Mouse (Mus musculus): Measurements from ENCODE around the gene Mymk. TPM values are rescaled to one million over a fixed set of nuclear protein-coding genes. Genes with fewer than 3 reads are reported as not detected.

Mymk gene
- polyA plus RNA-seq, 1 experiment = not detected

DNA sequence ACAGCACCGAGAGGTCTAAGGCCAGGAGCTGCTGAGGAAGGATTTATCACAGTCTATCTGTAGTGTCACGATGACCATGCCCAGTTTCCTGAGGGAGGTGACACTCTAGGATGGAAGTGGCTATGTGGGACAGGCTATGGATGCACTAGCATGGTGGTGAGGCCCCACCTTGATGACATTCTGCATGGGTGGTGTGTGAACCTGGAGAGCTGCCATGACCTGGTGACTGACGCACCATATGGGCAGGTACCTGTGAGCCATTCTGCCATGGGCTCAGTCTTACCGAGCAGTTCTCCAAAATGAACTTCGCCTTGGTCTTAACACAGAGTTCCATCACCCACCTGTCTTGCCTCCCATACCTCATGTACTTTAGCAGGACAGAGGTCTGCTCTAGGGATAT, 15.6 kb upstream of the Mymk start:
- TF ChIP-seq CTCF (IDR thresholded peaks at IDR 0.05; ENCODE audit: control insufficient read depth, insufficient read depth, low read length) = no peak
- TF ChIP-seq POLR2A (IDR thresholded peaks at IDR 0.05; ENCODE audit: borderline replicate concordance, control insufficient read depth, low read depth, low read length) = no peak
- 74% methylated on average over 5 of the region's 5 CpGs for WGBS
- Histone ChIP-seq H3K27ac (ENCODE audit: control insufficient read depth, insufficient read depth, low read depth, low read length, poor library complexity) (no peak overlapping the region), H3K4me3 (replicated peaks; ENCODE audit: control insufficient read depth, low read depth, low read length) (no peak overlapping the region), H3K4me1 (ENCODE audit: control insufficient read depth, insufficient read depth, low read length) (no peaks in the 10 kb centered on the region)

DNA sequence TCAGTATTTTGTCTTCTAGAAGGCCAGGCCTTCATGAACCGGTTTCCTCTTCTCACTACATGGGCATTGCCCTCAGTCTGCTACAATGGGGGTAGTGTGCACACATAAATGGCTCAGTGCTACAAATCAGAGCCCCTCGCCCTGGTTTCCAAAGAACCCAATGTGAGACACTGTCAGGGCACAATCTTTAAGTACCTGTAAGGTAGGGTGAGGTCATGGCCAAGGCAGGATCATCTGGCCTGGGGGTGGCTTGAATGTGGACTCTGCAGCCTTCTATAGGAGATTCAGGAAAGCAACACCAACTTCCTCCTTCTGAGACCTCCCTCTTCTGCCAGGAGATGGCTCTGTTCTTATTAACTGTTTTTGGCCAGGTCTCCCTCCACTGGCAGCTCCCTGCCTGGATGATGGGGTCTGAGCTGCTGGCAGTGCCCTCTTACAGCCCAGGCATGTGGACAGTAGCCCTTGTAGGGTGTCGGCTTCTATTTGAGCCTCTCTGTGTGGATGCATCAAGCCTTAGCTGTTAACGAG, 14.6 kb upstream of the Mymk start:
- 60% methylated on average over 4 of the region's 4 CpGs for WGBS
- no peak for TF ChIP-seq POLR2A (IDR thresholded peaks at IDR 0.05; ENCODE audit: borderline replicate concordance, control insufficient read depth, low read depth, low read length)
- TF ChIP-seq CTCF (IDR thresholded peaks at IDR 0.05; ENCODE audit: control insufficient read depth, insufficient read depth, low read length) = 0 out of 2 replicates have a peak, but pooled peaks have one; percentile 5
- Histone ChIP-seq H3K4me1 (ENCODE audit: control insufficient read depth, insufficient read depth, low read length) (no peaks in the 10 kb centered on the region), H3K4me3 (replicated peaks; ENCODE audit: control insufficient read depth, low read depth, low read length) (no peak overlapping the region), H3K27ac (ENCODE audit: control insufficient read depth, insufficient read depth, low read depth, low read length, poor library complexity) (no peak overlapping the region)

DNA sequence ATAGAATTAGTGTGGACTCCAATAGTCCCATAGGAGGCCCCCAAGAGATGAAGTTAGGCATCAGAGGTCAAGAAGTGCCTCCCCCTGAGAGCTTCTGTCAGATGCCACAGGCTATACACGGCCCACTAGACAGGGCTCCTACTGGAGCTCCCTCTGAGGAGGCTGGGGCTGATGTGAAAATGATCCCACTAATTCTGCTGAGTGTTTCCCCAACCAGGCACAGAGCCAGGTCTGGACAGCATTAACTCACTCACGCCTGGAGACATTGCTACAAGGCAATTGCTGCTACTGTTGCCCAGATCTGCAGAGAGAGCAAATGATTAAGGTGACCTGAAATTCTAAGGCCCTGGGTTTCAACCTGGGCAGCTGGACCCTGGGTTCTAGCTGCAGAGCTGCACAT, 13.8 kb upstream of the Mymk start:
- no peak overlapping the region for H3K27ac ChIP-seq (ENCODE audit: control insufficient read depth, insufficient read depth, low read depth, low read length, poor library complexity)
- no peak for TF ChIP-seq POLR2A (IDR thresholded peaks at IDR 0.05; ENCODE audit: borderline replicate concordance, control insufficient read depth, low read depth, low read length)
- TF ChIP-seq CTCF (IDR thresholded peaks at IDR 0.05; ENCODE audit: control insufficient read depth, insufficient read depth, low read length) = no peak
- WGBS = 49% methylated on average over 2 of the region's 2 CpGs
- no peaks in the 10 kb centered on the region for H3K4me1 ChIP-seq (ENCODE audit: control insufficient read depth, insufficient read depth, low read length)
- no peak overlapping the region for H3K4me3 ChIP-seq (replicated peaks; ENCODE audit: control insufficient read depth, low read depth, low read length)

DNA sequence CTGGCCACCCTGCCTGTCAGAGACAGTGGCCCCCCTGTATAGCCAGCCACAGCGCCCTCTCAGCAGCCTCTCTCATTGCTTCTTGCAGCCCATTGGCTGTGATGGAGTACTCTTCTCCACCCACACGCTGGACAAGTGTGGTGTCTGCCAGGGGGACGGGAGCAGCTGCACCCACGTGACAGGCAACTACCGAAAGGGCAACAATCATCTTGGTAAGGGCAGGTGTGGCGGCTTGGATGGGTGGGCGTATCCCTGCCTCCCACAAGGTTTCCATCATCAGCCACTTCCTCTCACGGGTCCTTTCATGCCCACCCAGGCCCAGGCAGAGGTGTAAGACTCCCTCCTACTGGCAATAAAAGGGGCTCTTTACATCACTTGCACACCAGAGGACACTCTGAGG, 13.0 kb upstream of the Mymk start:
- TF ChIP-seq POLR2A (IDR thresholded peaks at IDR 0.05; ENCODE audit: borderline replicate concordance, control insufficient read depth, low read depth, low read length) (no peak), CTCF (IDR thresholded peaks at IDR 0.05; ENCODE audit: control insufficient read depth, insufficient read depth, low read length) (no peak)

DNA sequence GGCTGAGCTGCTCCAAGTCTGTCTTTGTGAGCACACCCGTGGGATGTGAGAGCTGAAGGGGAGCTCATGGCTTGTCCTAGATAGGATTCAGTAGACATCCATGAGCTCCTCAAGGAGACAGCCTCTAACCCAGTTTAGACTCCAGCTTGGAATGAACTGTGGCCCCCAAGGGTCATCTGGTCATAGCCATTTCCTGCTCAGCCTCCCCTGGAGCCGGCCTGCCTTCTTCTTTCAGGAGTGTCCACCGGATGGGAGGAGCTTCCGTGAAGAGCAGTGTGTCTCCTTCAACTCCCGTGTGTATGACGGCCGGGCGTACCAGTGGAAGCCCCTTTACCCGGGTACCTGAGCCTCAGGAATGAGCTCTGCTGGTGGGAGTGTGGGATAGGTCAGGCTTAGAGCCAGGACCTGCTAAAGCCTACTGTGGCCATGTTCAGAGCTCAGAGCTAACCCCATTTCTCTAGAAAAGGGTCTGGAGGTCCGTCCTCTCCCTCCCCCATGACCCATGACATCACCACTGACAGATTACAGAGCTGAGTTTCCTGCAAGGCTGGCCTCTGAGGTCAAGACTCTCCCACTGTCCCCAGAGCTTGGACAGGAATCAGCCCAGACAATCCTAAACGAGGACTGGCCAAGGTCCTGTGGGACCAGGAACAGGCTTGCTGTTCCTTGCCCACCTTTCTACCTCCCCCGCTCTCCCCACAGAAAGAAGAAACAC, 11.9 kb upstream of the Mymk start:
- TF ChIP-seq CTCF (IDR thresholded peaks at IDR 0.05; ENCODE audit: control insufficient read depth, insufficient read depth, low read length) = no peak
- TF ChIP-seq POLR2A (IDR thresholded peaks at IDR 0.05; ENCODE audit: borderline replicate concordance, control insufficient read depth, low read depth, low read length) = no peak
- H3K4me1 ChIP-seq (ENCODE audit: control insufficient read depth, insufficient read depth, low read length) = no peaks in the 10 kb centered on the region
- 80% methylated on average over 12 of the region's 12 CpGs for WGBS
- H3K4me3 ChIP-seq (replicated peaks; ENCODE audit: control insufficient read depth, low read depth, low read length) = no peak overlapping the region
- H3K27ac ChIP-seq (ENCODE audit: control insufficient read depth, insufficient read depth, low read depth, low read length, poor library complexity) = no peak overlapping the region

More for the DNA sequence above, 13.0 kb upstream of the Mymk start:
- Histone ChIP-seq H3K27ac (ENCODE audit: control insufficient read depth, insufficient read depth, low read depth, low read length, poor library complexity) (no peak overlapping the region), H3K4me3 (replicated peaks; ENCODE audit: control insufficient read depth, low read depth, low read length) (no peak overlapping the region), H3K4me1 (ENCODE audit: control insufficient read depth, insufficient read depth, low read length) (no peaks in the 10 kb centered on the region)
- 51% methylated on average over 8 of the region's 8 CpGs for WGBS

DNA sequence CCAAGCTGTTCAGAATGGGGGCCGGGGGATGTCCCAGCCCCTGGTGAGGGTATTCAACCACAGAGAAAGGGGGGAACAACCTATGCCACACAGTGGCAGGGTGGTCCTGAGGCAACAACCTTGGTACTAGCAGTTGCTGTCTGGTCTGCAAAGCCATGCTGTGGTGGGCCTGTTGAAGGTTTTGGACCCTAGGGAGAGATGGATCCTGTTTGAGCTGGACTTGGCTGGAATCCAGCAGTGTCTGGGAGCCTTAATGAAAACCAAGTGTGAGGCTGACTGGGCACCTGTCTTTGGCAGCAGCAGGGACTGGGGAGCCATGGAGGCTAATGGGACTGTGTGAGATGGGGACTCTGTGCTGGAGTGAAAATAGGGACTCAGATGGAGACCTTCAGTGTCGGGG, 7.7 kb upstream of the Mymk start:
- H3K27ac ChIP-seq (ENCODE audit: control insufficient read depth, insufficient read depth, low read depth, low read length, poor library complexity) = no peak overlapping the region
- no peak overlapping the region for H3K4me3 ChIP-seq (replicated peaks; ENCODE audit: control insufficient read depth, low read depth, low read length)
- no peak for TF ChIP-seq CTCF (IDR thresholded peaks at IDR 0.05; ENCODE audit: control insufficient read depth, insufficient read depth, low read length)
- TF ChIP-seq POLR2A (IDR thresholded peaks at IDR 0.05; ENCODE audit: borderline replicate concordance, control insufficient read depth, low read depth, low read length) = no peak
- 54% methylated on average over 2 of the region's 2 CpGs for WGBS
- H3K4me1 ChIP-seq (ENCODE audit: control insufficient read depth, insufficient read depth, low read length) = no peaks in the 10 kb centered on the region

DNA sequence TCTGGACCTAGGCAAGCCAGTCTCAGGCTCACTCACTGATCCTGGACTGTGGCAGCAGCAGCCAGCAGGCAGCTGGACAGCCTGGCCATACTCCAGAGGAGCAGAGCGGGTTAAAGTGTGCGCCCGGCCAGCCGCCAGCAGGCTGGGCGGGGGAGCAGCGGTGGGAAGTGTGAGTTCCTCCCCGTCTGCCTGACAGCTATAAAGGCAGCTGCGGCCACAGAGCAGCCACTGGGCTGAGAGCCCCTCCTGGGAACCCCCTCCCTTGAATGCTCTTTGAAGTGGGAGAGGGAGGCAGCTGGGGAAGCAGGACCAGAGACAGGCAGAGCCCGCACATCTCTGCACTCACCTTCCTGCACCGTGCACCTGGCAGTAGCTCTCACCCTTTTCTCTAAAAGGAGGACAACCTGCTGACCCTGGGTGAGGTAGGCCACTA, 7.2 kb upstream of the Mymk start, which contains the start of gene Adamtsl2:
Gene Adamtsl2, plus strand, starts transcription at position 228 of the 433 bp plus-strand sequence.
- under 1% methylated on average over 10 of the region's 10 CpGs for WGBS
- H3K4me1 ChIP-seq (ENCODE audit: control insufficient read depth, insufficient read depth, low read length) = no peaks in the 10 kb centered on the region
- TF ChIP-seq POLR2A (IDR thresholded peaks at IDR 0.05; ENCODE audit: borderline replicate concordance, control insufficient read depth, low read depth, low read length) (no peak), CTCF (IDR thresholded peaks at IDR 0.05; ENCODE audit: control insufficient read depth, insufficient read depth, low read length) (no peak)
- H3K27ac ChIP-seq (ENCODE audit: control insufficient read depth, insufficient read depth, low read depth, low read length, poor library complexity) = no peak within 1 kb of the TSS
- no peak within 1 kb of the TSS for H3K4me3 ChIP-seq (replicated peaks; ENCODE audit: control insufficient read depth, low read depth, low read length)

DNA sequence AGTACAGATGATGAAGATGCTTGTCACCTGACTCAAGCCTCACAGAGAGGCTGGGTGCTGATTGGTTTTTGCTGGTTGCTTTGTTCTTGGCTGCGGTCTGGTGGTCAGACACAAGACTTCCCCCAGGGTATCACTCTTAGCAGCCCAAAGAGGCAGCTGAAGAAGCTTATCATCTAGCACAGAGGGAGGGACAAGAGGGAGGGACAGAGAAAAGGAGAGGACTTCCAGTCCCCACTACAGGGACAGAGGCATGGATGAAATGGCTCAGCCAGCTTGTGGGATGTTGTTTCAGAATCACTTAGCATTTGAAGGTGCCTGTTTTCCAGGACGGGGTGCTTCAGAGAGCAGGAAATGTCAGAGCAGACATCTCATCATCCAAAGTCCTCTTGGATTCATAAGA, 6.3 kb upstream of the Mymk start:
- H3K4me3 ChIP-seq (replicated peaks; ENCODE audit: control insufficient read depth, low read depth, low read length) = no peak overlapping the region
- H3K4me1 ChIP-seq (ENCODE audit: control insufficient read depth, insufficient read depth, low read length) = no peaks in the 10 kb centered on the region
- no peak for TF ChIP-seq POLR2A (IDR thresholded peaks at IDR 0.05; ENCODE audit: borderline replicate concordance, control insufficient read depth, low read depth, low read length)
- no peak for TF ChIP-seq CTCF (IDR thresholded peaks at IDR 0.05; ENCODE audit: control insufficient read depth, insufficient read depth, low read length)
- H3K27ac ChIP-seq (ENCODE audit: control insufficient read depth, insufficient read depth, low read depth, low read length, poor library complexity) = no peak overlapping the region
- WGBS = 26% methylated on average over 2 of the region's 2 CpGs
